Mouse (Mus musculus) heart, adult 2 months (tissue): ENCODE measurements around the gene Wdr20. TPM values are rescaled to one million over a fixed set of nuclear protein-coding genes. Genes with fewer than 3 reads are reported as not detected.

ENCODE experiments used
- DNase-seq, 2 experiments: peaks; one replicate each; pipeline ENCODE4 v3.0.0; 2021
- H3K27ac ChIP-seq: fragments of 200-600 bp; 2 replicates; pipeline ENCODE4 v1.8.1; 2022
- H3K27me3 ChIP-seq: fragments of 200-500 bp; 2 replicates; pipeline ENCODE4 v1.6.1; 2012; ENCODE audit warnings: mild to moderate bottlenecking, low read length, inconsistent platforms, mixed read lengths; ENCODE audit not compliant: control insufficient read depth, insufficient read depth
- H3K36me3 ChIP-seq: fragments of 200-500 bp; 2 replicates; pipeline ENCODE4 v1.6.1; 2012; ENCODE audit warnings: low read length, inconsistent platforms; ENCODE audit not compliant: control insufficient read depth, insufficient read depth
- H3K4me1 ChIP-seq: fragments of 200-500 bp; 2 replicates; pipeline ENCODE4 v1.6.1; 2011; ENCODE audit warnings: low read length; ENCODE audit not compliant: control insufficient read depth, insufficient read depth
- H3K4me3 ChIP-seq: fragments of 200-600 bp; 2 replicates; pipeline ENCODE4 v1.8.1; 2022
- H3K79me2 ChIP-seq: fragments of 200-500 bp; replicated peaks from 2 replicates; pipeline ENCODE4 v1.6.1; 2012; ENCODE audit warnings: mild to moderate bottlenecking, inconsistent platforms, low read length, moderate library complexity, mixed read lengths; ENCODE audit not compliant: control insufficient read depth, insufficient read depth
- H3K9ac ChIP-seq: fragments of 200-500 bp; 2 replicates; pipeline ENCODE4 v1.6.1; 2012; ENCODE audit warnings: low read depth, mild to moderate bottlenecking, control low read depth, inconsistent platforms, low read length, mixed read lengths
- CTCF ChIP-seq: fragments of 200-600 bp; IDR thresholded peaks from 2 replicates; pipeline ENCODE4 v1.8.1; 2022; ENCODE audit warnings: antibody characterized with exemption, mild to moderate bottlenecking, moderate library complexity
- EP300 ChIP-seq: fragments of 200-500 bp; IDR thresholded peaks from 2 replicates; pipeline ENCODE4 v1.6.1; 2011; ENCODE audit warnings: low read depth, low read length, control low read depth; ENCODE audit not compliant: insufficient read depth
- POLR2A ChIP-seq: fragments of 200-500 bp; IDR thresholded peaks from 2 replicates; pipeline ENCODE4 v1.6.1; 2011; ENCODE audit warnings: mild to moderate bottlenecking, low read depth, low read length, control low read depth; ENCODE audit not compliant: insufficient read depth
- WGBS: fragments of 180-500 bp; shearing (Covaris S2); methylation state at CpG from one replicate; pipeline ENCODE4 v1.1.7; 2018; 5-methylcytosine and 5-hydroxymethylcytosine counted together
- intact Hi-C: fragments of 180-260 bp; cut with DNase I; formaldehyde crosslinking; loops from one replicate; pipeline ENCODE4 v1.15.1; 2025
- polyA plus RNA-seq: library from polyadenylated mRNA; depleted of rRNA; stranded (reverse); fragments of >200 nt; gene quantifications from 2 replicates; pipeline ENCODE4 v1.2.3, GENCODE M21; 2012
- total RNA-seq, 2 experiments: library from RNA; stranded (reverse); gene quantifications; 2 replicates each; pipeline ENCODE4 v1.2.3; 2021

The Wdr20 gene
- total and polyA plus RNA-seq, 3 experiments: 14.5 to 30.9 (median 28.6) TPM

- Histone ChIP-seq H3K4me1 (peaks cover 4% of the 10 kb centered on the region), H3K9ac (no peak overlapping the region), H3K36me3 (no peaks in the 10 kb centered on the region), H3K27me3 (no peaks in the 10 kb centered on the region), H3K27ac (no peak overlapping the region), H3K4me3 (no peak overlapping the region), H3K79me2 (peaks cover 2% of the 10 kb centered on the region)
- peak in 1 of 2 experiments; percentile 13 for DNase-seq
- intact Hi-C loops: no loop called here
- TF ChIP-seq CTCF (no peak), EP300 (no peak), POLR2A (no peak)
- WGBS: 76% methylated on average over 5 of the region's 5 CpGs
Measured at GRCm38 (mm10) chr12:110764531-110764930, 26.8 kb downstream of the Wdr20 start.

GRCm38 (mm10) chr12:110768562-110768961 is 30.8 kb downstream of the Wdr20 start:
- no peak overlapping the region for H3K9ac ChIP-seq
- H3K36me3 ChIP-seq: no peaks in the 10 kb centered on the region
- intact Hi-C loops: no loop called here
- no peaks in the 10 kb centered on the region for H3K27me3 ChIP-seq
- peaks cover 9% of the 10 kb centered on the region for H3K4me1 ChIP-seq
- TF ChIP-seq CTCF: no peak
- TF ChIP-seq EP300: no peak
- TF ChIP-seq POLR2A: no peak
- no peak for DNase-seq
- peaks cover 11% of the 10 kb centered on the region for H3K79me2 ChIP-seq
- no peak overlapping the region for H3K27ac ChIP-seq
- no peak overlapping the region for H3K4me3 ChIP-seq

GRCm38 (mm10) chr12:110769660-110770297 is 32.0 kb downstream of the Wdr20 start:
- H3K27me3 ChIP-seq: no peaks in the 10 kb centered on the region
- no peak overlapping the region for H3K4me3 ChIP-seq
- no peak for TF ChIP-seq POLR2A
- TF ChIP-seq CTCF: no peak
- TF ChIP-seq EP300: no peak
- peaks cover 9% of the 10 kb centered on the region for H3K4me1 ChIP-seq
- no peak overlapping the region for H3K27ac ChIP-seq
- H3K36me3 ChIP-seq: no peaks in the 10 kb centered on the region
- H3K9ac ChIP-seq: no peak overlapping the region; the same call in 1 of the 2 replicates
- DNase-seq: no peak
- peaks cover 11% of the 10 kb centered on the region for H3K79me2 ChIP-seq
- WGBS: 52% methylated on average over 6 of the region's 6 CpGs
- intact Hi-C loops: no loop called here

- 84% methylated on average over 10 of the region's 10 CpGs for WGBS
- H3K36me3 ChIP-seq: no peaks in the 10 kb centered on the region
Measured at GRCm38 (mm10) chr12:110770479-110771247, 32.9 kb downstream of the Wdr20 start.

GRCm38 (mm10) chr12:110771961-110772360 is 34.2 kb downstream of the Wdr20 start:
- Histone ChIP-seq H3K27me3 (no peaks in the 10 kb centered on the region), H3K4me1 (peaks cover 13% of the 10 kb centered on the region), H3K36me3 (no peaks in the 10 kb centered on the region), H3K9ac (no peak overlapping the region), H3K4me3 (no peak overlapping the region), H3K27ac (no peak overlapping the region), H3K79me2 (peaks cover 11% of the 10 kb centered on the region)
- WGBS: 96% methylated on average over 6 of the region's 6 CpGs
- TF ChIP-seq POLR2A (no peak), EP300 (no peak), CTCF (no peak)
- no peak for DNase-seq
- intact Hi-C loops: no loop called here

More at GRCm38 (mm10) chr12:110770479-110771247, 32.9 kb downstream of the Wdr20 start:
- TF ChIP-seq CTCF (no peak), POLR2A (no peak), EP300 (no peak)
- Histone ChIP-seq H3K4me3 (no peak overlapping the region), H3K79me2 (peaks cover 11% of the 10 kb centered on the region), H3K27me3 (no peaks in the 10 kb centered on the region), H3K9ac (no peak overlapping the region), H3K4me1 (peaks cover 12% of the 10 kb centered on the region), H3K27ac (no peak overlapping the region)
- DNase-seq: peak in 1 of 2 experiments; percentile 13
- intact Hi-C loops: no loop called here

- TF ChIP-seq POLR2A (no peak), EP300 (no peak), CTCF (no peak)
- H3K4me3 ChIP-seq: no peak overlapping the region
- WGBS: 40% methylated on average over 5 of the region's 5 CpGs
- H3K27me3 ChIP-seq: no peaks in the 10 kb centered on the region
- DNase-seq: no peak
- intact Hi-C loops: no loop called here
- H3K9ac ChIP-seq: no peak overlapping the region
- H3K36me3 ChIP-seq: no peaks in the 10 kb centered on the region
- peaks cover 5% of the 10 kb centered on the region for H3K4me1 ChIP-seq
- no peak overlapping the region for H3K27ac ChIP-seq
- peaks cover 9% of the 10 kb centered on the region for H3K79me2 ChIP-seq
Measured at GRCm38 (mm10) chr12:110775628-110776426, 38.1 kb downstream of the Wdr20 start.
